Mouse (Mus musculus) cerebellum, adult 11-12 months (tissue): ENCODE measurements around the gene Dmd.
"Not testable (repeated sequence)": the region's sequence is repeated elsewhere in the genome, so short reads cannot be mapped to it uniquely, and the experiment has no call there.

Source experiments
- DNase-seq: peaks from one replicate; pipeline ENCODE4 v3.0.0; 2022

The Dmd gene

DNA sequence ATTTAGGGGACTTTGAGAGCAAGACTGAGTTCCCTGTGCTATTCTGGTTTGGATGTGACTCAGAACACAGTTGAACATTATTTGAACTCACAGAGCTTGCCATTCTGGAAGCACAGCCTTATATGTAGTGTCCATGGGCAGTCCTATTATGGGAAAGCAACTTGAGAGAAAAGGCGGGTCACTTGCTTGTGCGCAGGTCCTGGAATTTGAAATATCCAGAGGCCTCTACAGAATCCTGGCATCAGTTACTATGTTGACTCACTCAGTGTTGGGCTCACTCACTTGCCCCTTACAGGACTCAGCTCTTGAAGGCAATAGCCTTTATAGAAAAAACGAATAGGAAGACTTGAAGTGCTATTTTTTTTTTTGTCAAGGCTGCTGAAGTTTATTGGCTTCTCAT lies at the start of gene Dmd:
TSS of gene Dmd (plus strand) at position 241 of the 400 bp plus-strand sequence.
- DNase-seq, result no peak

DNA sequence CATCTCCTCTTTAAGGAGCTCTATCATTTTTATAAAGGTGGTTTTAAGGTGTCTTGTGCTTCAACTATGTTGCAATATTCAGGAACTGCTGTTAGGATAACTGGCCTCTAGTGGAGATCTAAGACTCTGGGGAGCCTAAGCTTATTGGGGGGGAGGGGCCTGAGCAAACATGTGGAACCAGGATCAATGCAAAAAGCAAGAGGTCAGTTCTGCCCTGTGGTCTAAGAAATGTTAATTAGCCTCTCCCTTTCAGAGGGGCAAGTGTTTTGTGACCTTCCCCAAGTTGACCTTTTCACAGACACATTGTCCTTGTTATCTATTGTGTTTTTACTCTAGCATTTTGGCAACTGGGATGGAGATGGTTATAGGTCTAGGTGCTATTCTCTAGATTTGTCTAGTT lies 47.2 kb upstream of the Dmd start:
- DNase-seq, result no peak

DNA sequence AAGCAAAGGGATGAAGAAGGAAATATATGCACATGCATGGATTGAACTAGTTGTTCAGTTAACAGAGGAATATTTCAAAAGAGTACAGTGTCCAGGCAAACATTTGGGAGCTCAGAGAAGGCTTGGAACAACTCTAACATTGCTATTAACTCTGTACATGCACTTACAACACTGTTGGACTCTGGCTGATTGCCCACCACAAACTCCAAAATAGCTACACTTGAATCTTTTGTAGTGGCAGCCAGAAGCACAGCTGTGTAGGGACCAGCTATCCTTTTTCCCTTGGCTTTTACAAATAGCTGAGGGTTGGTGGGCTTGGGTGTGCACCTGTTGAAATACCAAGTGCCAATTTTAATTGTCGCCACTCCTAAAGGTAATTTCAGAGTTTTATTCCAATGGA lies 39.0 kb downstream of the Dmd start:
- DNase-seq, result no peak

DNA sequence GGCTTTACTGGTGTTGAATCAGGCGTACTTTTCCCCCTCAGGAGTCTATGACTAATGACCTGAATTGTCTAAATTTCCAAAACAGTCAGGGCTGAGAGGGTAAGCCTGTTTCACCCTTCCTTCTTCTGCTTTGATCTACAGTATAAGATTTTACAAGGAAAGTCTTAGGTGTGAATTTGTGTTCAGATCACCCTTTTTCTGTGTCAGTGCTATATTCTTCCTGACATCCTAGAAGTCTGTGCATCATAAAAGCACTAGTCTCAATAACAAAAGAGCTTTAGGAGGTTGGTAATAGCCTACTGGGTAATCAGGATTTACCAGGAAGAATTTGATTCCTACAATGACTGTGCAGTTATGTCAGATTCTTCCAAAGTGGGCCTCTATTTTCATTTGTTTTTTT lies 101.5 kb downstream of the Dmd start:
- no peak for DNase-seq

DNA sequence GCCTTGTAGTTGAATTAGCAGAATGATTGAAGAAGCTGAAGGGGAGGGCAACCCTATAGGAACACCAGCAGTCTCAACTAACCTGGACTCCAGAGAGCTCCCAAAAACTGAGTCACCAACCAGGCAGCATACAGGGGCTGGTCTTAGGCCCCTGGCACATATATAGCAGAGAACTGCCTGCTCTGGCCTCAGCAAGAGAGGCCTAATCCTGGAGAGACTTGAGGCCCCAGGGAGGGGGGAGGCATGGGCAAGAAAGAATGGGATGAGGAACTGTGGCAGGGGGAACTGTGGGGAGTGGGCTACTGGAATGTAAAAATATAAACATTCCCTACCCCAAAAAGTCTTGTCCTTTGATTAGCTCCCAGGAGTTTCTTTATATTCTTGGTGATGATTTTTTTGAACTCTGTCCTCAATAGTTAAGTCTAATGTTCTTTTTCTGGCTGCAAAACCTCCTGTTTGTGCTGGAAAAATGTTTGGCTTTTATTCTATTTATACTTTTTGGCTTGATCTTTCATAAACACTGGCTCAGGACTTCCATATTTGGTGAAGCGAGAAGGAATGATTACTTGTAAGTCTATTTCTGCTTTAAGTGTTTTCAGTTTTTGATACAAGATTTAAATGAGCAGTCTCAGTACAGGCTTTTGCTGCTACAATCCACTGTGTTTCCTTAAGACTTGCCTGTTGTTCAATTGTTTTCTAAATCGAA lies 167.7 kb downstream of the Dmd start:
- no peak for DNase-seq

DNA sequence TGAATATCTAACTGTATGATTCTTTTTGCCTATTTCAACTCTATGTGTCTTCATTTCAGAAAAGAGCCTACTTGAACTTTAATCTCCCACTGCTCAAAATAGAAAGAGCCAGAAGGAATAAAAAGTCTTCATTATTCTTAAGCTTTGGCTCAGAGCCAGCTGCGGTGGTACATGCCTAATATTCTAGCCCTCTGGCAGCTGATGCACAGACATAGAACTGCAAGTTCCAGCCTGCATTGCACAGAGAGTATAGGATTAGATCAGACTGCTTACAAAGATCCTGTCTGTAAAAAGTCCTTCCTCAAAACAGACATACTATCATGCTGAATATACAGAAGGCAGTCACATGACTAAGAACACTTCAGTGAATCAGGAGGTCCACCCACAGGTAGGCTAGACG lies 168.5 kb downstream of the Dmd start:
- DNase-seq, result no peak

DNA sequence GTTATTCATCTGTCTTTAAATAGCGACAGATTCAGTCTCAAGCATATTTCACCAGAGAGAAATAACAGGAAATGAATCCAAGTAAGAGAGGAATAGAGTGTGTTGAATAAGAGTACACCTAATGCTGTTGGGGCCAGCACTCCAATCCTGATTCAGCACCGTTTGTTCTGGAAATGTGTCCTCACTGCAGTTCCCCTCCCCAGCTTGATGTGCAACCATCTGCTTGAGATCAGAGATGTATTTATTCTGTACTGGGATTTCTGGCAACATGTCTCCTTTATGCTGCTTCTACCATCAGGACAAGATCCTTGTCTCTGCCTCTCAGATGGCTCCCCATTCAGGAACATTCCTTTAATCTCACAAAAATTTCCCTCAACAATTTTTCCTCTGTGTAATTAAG lies 271.9 kb downstream of the Dmd start:
- DNase-seq, result no peak

DNA sequence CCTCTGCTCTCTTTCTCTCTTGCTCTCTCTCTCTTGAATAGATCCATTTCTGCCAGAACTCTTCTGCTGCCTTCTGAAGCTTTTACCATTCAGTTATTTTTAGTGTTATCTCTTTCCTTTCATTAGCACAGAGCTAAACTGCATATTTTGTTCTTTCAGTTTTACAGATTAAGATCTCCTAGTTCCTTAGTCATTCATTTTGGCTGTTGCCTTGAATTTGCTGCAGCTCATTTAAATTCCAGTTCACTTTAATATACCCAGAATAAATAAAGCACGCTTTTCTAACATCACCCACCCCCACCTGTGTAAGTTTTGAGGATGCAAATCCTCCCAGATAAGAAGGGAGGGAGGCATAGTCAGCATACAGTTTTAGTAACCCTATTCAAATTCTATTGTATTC lies 272.4 kb downstream of the Dmd start:
- no peak for DNase-seq

DNA sequence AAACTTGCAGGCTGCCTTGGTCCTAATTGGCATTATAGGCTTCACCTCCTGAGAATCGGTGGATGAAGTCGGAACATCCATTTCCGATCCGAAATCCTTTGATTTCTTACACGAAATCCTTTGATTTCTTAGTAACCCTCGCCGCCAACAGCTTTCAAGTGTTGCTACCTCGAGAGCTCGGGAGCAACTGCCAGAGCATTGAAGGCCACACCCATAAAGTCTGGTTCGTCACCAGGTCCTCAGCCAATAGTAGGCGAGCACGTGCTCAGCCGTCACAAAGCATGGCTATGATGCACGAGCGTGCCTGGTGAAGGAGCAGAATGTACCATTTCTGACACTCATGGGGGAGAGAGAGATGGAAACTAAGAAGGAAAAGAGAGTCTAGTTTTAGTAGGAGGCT lies 538.9 kb downstream of the Dmd start, which contains the start of gene Tsga8:
TSS of gene Tsga8 (minus strand) at position 327 of the 400 bp plus-strand sequence.
- no peak for DNase-seq

DNA sequence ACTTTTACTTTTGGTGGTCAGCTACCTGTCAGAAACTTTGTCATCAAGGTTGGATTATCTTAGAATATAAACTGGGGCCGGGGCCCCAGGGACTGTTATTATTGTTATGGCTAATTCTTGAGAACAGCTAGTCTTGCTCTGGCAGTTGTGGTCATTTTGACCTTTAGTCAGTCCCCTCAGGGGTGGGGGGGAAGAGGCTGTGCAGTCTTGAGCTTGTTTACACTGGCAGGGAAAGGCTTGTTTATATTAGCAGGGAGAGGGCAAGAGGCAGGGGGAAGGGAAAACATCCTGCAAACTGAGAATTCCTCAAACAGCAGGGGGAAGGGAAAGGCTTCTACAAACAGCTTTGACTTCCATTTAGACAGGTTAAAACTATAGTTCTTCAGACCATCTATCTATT lies 726.3 kb downstream of the Dmd start:
- DNase-seq, result no peak

DNA sequence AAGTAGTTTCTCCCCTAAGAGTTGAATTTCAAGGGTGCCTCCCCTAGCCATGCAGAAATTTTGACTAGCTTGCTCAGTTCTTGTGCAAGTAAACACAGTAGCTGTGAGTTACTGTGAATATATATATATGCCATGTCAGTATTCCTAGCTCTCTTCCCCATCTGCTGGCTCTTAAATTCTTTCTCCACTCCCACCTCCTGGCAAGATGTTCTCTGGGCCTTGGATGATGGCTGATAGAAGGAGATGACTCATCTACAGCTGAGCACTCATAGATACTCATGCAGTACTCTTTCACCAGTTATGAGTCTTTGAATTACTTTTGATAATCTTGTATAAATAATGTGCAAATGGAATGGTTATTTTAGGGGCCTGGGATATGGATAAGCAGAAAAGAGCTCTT lies 737.9 kb downstream of the Dmd start:
- DNase-seq, result no peak

DNA sequence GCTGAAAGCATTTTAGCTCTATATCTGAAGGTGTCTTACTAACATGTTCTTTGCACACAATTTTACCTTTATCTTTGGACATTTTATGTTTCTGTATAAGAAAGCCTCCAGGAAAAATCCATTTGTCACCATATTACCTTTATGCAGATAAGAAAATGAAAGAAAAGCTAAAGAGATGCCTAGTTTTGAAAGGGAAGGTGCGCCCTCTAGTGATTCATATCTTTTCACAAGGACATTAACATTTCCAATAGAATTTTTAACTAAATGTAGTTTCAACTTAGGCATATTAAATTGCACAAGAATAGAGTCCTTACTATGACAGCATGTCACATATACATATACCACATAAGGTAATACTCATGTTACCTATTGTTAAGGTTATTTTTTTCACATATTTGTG lies 791.9 kb downstream of the Dmd start:
- no peak for DNase-seq

DNA sequence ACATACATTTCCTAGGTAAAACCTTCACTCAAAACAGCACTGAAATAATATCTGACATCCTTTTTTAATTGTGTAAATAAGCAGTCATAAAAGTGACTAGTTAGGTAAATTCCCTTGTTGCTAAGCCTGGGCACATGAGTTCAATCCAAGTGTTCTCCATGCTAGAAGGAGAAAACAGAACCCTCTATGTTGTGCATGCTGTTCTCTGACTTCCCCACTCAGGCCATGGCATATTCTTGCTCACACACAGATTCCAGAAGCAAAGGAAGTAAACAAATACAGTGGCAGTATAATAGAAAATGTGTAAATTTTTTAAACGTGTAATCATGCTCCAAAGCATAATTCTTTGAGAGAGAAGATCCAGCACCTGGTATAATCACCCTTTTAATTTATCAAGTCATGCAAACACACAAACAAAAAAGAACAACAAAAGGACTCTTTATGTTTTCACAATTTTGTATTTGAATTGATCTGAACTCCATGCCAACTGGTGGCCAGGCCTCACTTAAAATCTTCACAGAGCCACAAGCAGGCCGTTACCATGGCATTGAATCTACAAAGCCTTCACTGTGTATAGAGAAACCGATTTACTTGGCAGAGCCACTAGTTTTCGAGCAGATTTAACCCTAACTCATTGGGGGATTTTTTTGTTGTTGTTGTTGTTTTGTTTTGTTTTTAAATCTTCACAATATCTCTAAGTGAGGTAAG lies 797.8 kb downstream of the Dmd start:
- no peak for DNase-seq

DNA sequence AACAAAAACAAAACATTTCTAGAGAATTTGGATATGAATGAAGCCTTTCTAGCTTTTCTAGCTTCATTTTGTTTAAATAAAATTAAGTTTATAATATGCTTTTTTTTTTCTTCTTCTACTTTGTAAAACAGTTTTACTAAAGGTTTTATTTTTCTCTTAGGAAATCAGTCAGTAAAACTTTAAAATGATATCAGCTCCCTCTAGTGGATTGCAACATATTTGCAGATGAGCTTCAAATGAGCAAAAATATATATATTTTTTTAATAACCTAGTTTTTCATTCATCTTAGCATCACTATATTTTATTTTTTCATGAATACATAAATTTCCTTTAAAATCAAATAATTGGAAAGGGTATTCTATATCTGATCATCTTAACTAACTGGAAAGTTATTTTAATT lies 838.7 kb downstream of the Dmd start:
- DNase-seq, result no peak

DNA sequence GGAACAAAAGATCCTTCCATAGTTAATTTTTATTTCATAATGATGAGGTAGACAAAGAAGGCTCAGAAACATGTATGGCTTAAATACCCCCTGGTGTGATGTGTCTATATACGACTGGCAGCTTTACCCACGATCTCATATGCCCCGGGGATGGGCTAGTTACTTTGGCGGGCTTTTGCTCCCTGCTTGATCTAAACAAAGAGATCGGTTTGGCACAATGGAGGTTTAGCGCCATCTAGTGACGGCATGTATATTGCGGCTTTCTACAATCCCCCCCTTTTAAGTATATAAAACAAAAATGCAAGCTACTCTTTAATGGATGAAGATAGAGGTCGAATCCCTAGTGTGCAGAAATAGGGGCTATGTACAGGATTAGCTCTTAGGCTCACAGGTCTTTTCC lies 918.8 kb downstream of the Dmd start:
- DNase-seq, result not testable (repeated sequence)

DNA sequence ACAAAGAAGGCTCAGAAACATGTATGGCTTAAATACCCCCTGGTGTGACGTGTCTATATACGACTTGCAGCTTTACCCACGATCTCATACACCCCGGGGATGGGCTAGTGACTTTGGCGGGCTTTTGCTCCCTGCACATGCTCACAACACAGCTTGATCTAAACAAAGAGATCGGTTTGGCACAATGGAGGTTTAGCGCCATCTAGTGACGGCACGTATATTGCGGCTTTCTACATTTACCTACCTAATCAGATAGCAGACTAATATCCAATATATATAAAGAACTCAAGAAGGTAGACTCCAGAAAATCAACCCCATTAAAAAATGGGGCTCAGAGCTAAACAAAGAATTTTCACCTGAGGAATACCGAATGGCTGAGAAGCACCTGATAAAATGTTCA lies 926.7 kb downstream of the Dmd start:
- not testable (repeated sequence) for DNase-seq

DNA sequence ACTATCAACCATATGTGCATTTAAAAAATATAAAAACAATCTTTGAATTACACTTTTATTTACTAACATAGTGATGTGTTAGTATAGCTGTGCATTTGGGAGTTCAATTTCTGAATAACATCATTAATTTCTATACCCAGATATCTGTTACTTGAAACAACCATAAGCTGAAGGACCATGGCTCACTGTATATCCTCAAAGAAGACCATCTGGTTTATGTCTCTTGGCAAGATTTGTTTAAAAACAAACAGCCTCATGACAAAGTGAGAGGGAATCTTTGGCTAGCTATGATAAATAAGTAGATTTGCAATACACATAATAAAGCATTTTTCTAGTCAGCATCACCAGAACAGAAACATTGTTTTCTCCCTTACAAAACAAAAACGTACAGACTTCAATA lies 1027.2 kb downstream of the Dmd start:
- DNase-seq, result no peak

DNA sequence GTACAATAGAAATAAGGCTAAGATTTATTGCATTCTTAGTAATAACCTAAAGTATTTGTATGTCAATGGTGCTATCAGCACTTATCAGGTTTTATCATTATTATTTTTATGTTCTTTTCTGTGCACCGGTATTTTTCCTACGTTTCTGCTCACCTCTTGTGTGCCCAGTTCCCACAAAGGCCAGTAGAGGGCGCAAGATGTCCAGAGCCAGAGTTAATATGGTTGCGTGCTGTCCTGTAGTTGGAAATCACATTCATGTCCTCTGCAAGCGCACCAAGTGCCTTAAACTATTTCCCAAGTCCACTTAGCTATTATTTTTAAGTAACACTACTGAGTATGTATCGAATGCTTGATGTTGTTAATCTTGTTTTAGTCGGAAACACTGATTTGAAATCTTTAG lies 1052.6 kb downstream of the Dmd start:
- peak; percentile 9 for DNase-seq

DNA sequence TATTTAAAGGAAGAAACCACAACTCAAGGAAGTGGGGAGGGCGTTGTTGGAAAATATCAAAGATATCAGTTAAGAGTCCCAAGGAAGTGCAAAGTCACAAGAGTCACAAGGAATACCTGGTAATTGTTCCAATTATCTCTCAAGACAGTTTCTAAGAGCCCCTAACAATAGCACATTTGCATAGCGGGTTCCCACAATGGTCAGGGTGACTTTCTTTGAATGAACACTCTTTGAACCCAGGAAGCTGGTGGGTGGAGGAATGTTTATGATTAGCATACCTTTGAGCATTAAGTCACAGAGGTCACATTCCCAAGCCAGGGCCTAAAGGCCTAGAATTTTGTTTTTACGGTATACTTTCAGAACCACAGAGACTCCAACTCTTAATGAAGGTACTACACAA lies 1113.8 kb downstream of the Dmd start:
- DNase-seq, result not testable (repeated sequence)

DNA sequence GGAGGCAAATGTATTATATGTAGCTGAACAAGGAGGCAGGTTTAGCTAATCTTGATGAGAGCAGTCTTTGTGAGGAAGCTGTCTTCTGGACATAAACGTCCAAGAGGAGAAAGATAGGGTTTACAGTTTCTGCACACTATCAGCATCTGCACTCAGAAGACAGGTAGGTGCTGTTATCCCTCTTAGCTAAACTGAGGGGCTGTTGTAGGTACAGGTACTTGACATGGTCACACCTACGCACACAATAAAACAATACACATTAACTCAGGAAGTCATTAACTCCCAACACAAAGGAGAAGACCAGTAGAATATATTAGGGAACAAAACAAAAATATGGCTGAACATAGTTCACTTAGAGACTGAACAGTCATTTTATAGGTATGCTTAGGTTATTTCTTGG lies 1217.2 kb downstream of the Dmd start:
- DNase-seq, result no peak

DNA sequence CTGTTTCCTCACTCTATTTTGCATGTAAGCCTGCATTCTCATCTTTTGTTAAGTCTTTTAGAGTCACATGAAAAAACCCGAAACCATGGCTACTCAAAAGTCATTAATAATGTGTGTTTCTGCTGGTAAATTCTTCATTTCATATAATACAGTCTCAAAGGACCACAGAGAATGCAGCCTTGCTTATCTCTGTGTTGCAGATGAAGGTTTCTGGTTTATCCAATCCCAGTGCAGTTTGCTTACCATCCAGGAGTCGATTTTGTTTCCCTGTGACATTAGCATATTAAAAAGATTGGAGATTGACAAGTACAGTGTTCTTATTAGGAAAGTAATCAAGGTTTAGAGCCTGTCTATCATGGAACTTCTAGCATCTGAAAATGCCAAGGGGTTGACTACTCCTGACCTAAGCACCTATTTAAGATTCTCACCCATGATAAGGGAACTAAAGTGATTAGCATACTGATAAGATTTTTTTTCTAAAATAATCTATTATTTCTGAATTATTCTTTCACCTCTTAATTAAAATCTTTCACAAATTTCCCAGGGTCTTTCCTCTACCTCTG lies 1292.7 kb downstream of the Dmd start:
- DNase-seq, result no peak

DNA sequence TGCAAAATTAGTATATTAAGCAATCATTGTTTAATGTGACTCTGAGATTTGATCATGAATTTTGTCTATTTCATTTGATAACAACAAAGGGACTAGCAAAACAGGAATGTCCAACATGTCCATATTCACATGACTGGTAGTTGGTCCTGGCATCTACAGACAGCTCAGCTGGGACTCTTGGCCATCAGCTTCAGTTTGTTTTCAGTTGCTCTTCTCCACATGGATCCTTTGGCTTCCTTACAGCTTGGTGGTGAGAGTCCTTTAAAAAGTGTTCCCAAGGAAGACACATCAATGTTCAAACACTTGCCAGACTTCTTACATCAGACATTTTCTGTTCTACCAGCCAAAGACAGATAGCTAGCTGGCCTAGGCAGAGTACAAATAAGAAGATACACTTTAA lies 1381.9 kb downstream of the Dmd start:
- DNase-seq, result peak; percentile 70

DNA sequence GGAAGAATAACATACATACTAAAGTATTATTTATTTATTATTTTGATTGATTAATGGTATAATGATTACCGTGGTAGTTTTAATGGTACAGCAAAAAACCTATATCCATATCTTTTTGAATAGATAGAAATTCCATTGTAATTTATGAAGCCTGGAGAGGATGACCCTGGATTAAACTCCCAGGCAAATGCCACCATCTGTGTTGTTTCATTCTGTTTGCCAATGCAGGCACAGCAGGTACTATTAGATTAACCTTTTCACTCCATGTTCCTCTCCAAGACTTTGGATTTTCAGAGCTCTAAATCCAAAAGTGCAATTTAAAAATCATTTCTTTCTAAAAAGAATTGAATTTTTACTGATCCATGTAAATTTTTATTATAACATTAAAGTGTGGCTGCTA lies 1383.5 kb downstream of the Dmd start:
- DNase-seq, result peak; percentile 34

DNA sequence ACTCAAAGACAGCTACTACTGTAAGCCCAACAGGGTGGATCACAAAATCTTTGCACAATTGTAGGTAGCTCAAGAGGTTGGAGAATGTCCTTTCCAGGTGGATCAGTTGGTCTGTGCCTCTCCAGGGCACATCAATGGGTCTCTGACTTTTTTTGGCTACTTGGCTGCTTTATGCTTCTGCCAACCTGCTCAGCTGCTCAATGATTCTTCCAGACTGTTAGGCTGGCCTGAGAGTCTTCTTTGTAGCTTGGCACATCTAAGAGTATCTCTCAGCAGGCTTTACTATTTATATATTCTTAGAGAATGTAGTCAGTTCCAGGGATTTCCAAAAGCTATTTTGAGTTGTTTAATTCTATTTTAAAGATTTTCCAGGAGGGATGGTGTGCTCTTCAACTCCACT lies 1416.3 kb downstream of the Dmd start:
- peak; percentile 2 for DNase-seq
